Mouse (Mus musculus) small intestine, adult 2 months (tissue): Measurements from ENCODE around the gene Ccnl2. TPM values are rescaled to one million over a fixed set of nuclear protein-coding genes. Genes with fewer than 3 reads are reported as not detected.
"Not testable (repeated sequence)": the region's sequence is repeated elsewhere in the genome, so short reads cannot be mapped to it uniquely, and the experiment has no call there.

ENCODE experiments used
- H3K27ac ChIP-seq: fragments of 200-500 bp; 2 replicates; pipeline ENCODE4 v1.5.1; 2012; ENCODE audit warnings: low read depth, low read length, control low read depth, inconsistent platforms; ENCODE audit not compliant: insufficient read depth
- H3K27me3 ChIP-seq: fragments of 200-500 bp; 2 replicates; pipeline ENCODE4 v1.6.1; 2012; ENCODE audit warnings: mild to moderate bottlenecking, moderate library complexity, low read length, inconsistent platforms; ENCODE audit not compliant: control insufficient read depth, insufficient read depth
- H3K36me3 ChIP-seq: fragments of 200-500 bp; 2 replicates; pipeline ENCODE4 v1.6.1; 2012; ENCODE audit warnings: mild to moderate bottlenecking, low read length, control low read depth, inconsistent platforms; ENCODE audit not compliant: control insufficient read depth, insufficient read depth
- H3K4me1 ChIP-seq: fragments of 200-500 bp; 2 replicates; pipeline ENCODE4 v1.6.1; 2012; ENCODE audit warnings: low read length, inconsistent platforms, mixed read lengths; ENCODE audit not compliant: control insufficient read depth, insufficient read depth, insufficient read length
- H3K4me3 ChIP-seq: fragments of 200-500 bp; 2 replicates; pipeline ENCODE4 v1.5.1; 2012; ENCODE audit warnings: low read depth, mild to moderate bottlenecking, control low read depth, inconsistent platforms, low read length, moderate library complexity
- CTCF ChIP-seq: fragments of 200-500 bp; IDR thresholded peaks from 2 replicates; pipeline ENCODE4 v1.5.1; 2012; ENCODE audit warnings: low read depth, mild to moderate bottlenecking, control low read depth, inconsistent platforms, low read length, moderate library complexity, mixed read lengths; ENCODE audit not compliant: insufficient replicate concordance, insufficient read length; ENCODE audit errors: extremely low read depth
- POLR2A ChIP-seq: fragments of 200-500 bp; IDR thresholded peaks from 2 replicates; pipeline ENCODE4 v1.6.1; 2012; ENCODE audit warnings: low read depth, mild to moderate bottlenecking, control low read depth, inconsistent platforms, low read length, moderate library complexity
- WGBS: fragments of 180-500 bp; shearing (Covaris S2); methylation state at CpG from one replicate; pipeline ENCODE4 v1.1.7; 2018; 5-methylcytosine and 5-hydroxymethylcytosine counted together
- polyA plus RNA-seq: library from polyadenylated mRNA; depleted of rRNA; stranded (reverse); fragments of >200 nt; gene quantifications from 2 replicates; pipeline ENCODE4 v1.2.3, GENCODE M21; 2012

The Ccnl2 gene
- polyA plus RNA-seq, 1 experiment, result 31.3 TPM

GRCm38 (mm10) chr4:155779498-155779897 lies 32.8 kb upstream of the Ccnl2 start:
- no peaks in the 10 kb centered on the region for H3K27me3 ChIP-seq
- H3K27ac ChIP-seq, result no peak overlapping the region
- WGBS, result 87% methylated on average over 4 of the region's 4 CpGs
- H3K4me1 ChIP-seq, result peaks cover 26% of the 10 kb centered on the region
- no peak overlapping the region for H3K4me3 ChIP-seq
- TF ChIP-seq CTCF (no peak), POLR2A (no peak)
- no peaks in the 10 kb centered on the region for H3K36me3 ChIP-seq

- 78% methylated on average over 6 of the region's 6 CpGs for WGBS
Measured at GRCm38 (mm10) chr4:155780895-155781294, 31.4 kb upstream of the Ccnl2 start.

GRCm38 (mm10) chr4:155783486-155784080 lies 28.7 kb upstream of the Ccnl2 start:
- Histone ChIP-seq H3K27me3 (no peaks in the 10 kb centered on the region), H3K4me3 (peak overlapping the region; percentile 93), H3K36me3 (no peaks in the 10 kb centered on the region), H3K27ac (peak overlapping the region; percentile 90), H3K4me1 (peaks cover 7% of the 10 kb centered on the region; the same call in 1 of the 2 replicates)
- 21% methylated on average over 16 of the region's 16 CpGs for WGBS
- TF ChIP-seq CTCF (no peak), POLR2A (no peak)

More at GRCm38 (mm10) chr4:155780895-155781294, 31.4 kb upstream of the Ccnl2 start:
- TF ChIP-seq CTCF (no peak), POLR2A (no peak)
- Histone ChIP-seq H3K4me3 (no peak overlapping the region), H3K27me3 (no peaks in the 10 kb centered on the region), H3K27ac (peak overlapping the region; percentile 17; the same call in 1 of the 2 replicates), H3K4me1 (peaks cover 21% of the 10 kb centered on the region), H3K36me3 (no peaks in the 10 kb centered on the region)

GRCm38 (mm10) chr4:155784081-155784701 lies 28.1 kb upstream of the Ccnl2 start:
- peak overlapping the region; percentile 90 for H3K27ac ChIP-seq
- H3K4me3 ChIP-seq, result peak overlapping the region; percentile 93
- no peaks in the 10 kb centered on the region for H3K36me3 ChIP-seq
- TF ChIP-seq CTCF (peak; percentile 80), POLR2A (peak; percentile 84)
- peaks cover 5% of the 10 kb centered on the region; the same call in 1 of the 2 replicates for H3K4me1 ChIP-seq
- 0% methylated on average over 52 of the region's 52 CpGs for WGBS
- no peaks in the 10 kb centered on the region for H3K27me3 ChIP-seq

GRCm38 (mm10) chr4:155785246-155785645 lies 27.0 kb upstream of the Ccnl2 start:
- H3K27me3 ChIP-seq, result no peaks in the 10 kb centered on the region
- no peak overlapping the region for H3K4me3 ChIP-seq
- H3K4me1 ChIP-seq, result peaks cover 5% of the 10 kb centered on the region; the same call in 1 of the 2 replicates
- H3K27ac ChIP-seq, result no peak overlapping the region
- no peaks in the 10 kb centered on the region for H3K36me3 ChIP-seq
- 81% methylated on average over 10 of the region's 10 CpGs for WGBS
- TF ChIP-seq CTCF (no peak), POLR2A (no peak)

- H3K4me3 ChIP-seq, result no peak within 1 kb of the TSS
- H3K27ac ChIP-seq, result 0 out of 2 replicates have a peak within 1 kb of the TSS, but pooled peaks have one; percentile 90
- 75% methylated on average over 5 of the region's 5 CpGs for WGBS
- no peaks in the 10 kb centered on the region for H3K36me3 ChIP-seq
- H3K27me3 ChIP-seq, result no peaks in the 10 kb centered on the region
- peaks cover 5% of the 10 kb centered on the region; the same call in 1 of the 2 replicates for H3K4me1 ChIP-seq
- TF ChIP-seq POLR2A (no peak), CTCF (no peak)
Measured at GRCm38 (mm10) chr4:155785819-155786218, 26.5 kb upstream of the Ccnl2 start, which contains the start of gene Tmem88b. Tmem88b (minus strand) TSS chr4:155785874.

- H3K27ac ChIP-seq, result no peak overlapping the region
- H3K4me1 ChIP-seq, result peaks cover 5% of the 10 kb centered on the region; the same call in 1 of the 2 replicates
- WGBS, result 29% methylated on average over 3 of the region's 3 CpGs
- no peak overlapping the region for H3K4me3 ChIP-seq
- no peaks in the 10 kb centered on the region for H3K27me3 ChIP-seq
- no peaks in the 10 kb centered on the region for H3K36me3 ChIP-seq
- TF ChIP-seq CTCF, result no peak
- TF ChIP-seq POLR2A, result no peak
Measured at GRCm38 (mm10) chr4:155788300-155788699, 24.0 kb upstream of the Ccnl2 start.

- H3K4me1 ChIP-seq, H3K27ac ChIP-seq, H3K4me3 ChIP-seq, H3K27me3 ChIP-seq, H3K36me3 ChIP-seq: not testable (repeated sequence)
- WGBS, result 76% methylated on average over 4 of the region's 4 CpGs
Measured at GRCm38 (mm10) chr4:155788833-155789232, 23.5 kb upstream of the Ccnl2 start.
